Mouse (Mus musculus) cortical plate, adult 2 months (tissue): Measurements from ENCODE around the gene Arid3b. TPM values are rescaled to one million over a fixed set of nuclear protein-coding genes. Genes with fewer than 3 reads are reported as not detected.

ENCODE experiments used
- H3K27ac ChIP-seq: fragments of 200-500 bp; 2 replicates; pipeline ENCODE4 v1.5.1; 2012; ENCODE audit warnings: low read length, control low read depth, inconsistent platforms; ENCODE audit not compliant: insufficient read depth
- H3K4me1 ChIP-seq: fragments of 200-500 bp; 2 replicates; pipeline ENCODE4 v1.6.1; 2011; ENCODE audit warnings: low read length; ENCODE audit not compliant: control insufficient read depth, insufficient read depth
- H3K4me3 ChIP-seq: fragments of 200-500 bp; 2 replicates; pipeline ENCODE4 v1.5.1; 2011; ENCODE audit warnings: mild to moderate bottlenecking, low read length, control low read depth; ENCODE audit not compliant: insufficient read depth
- CTCF ChIP-seq: fragments of 200-500 bp; IDR thresholded peaks from 2 replicates; pipeline ENCODE4 v1.5.1; 2011; ENCODE audit warnings: mild to moderate bottlenecking, control low read depth, low read length; ENCODE audit not compliant: insufficient read depth; ENCODE audit errors: extremely low read depth
- POLR2A ChIP-seq: fragments of 200-500 bp; IDR thresholded peaks from 2 replicates; pipeline ENCODE4 v1.6.1; 2011; ENCODE audit warnings: mild to moderate bottlenecking, low read length, control low read depth; ENCODE audit not compliant: insufficient read depth; ENCODE audit errors: extremely low read depth
- polyA plus RNA-seq: library from polyadenylated mRNA; depleted of rRNA; stranded (reverse); fragments of >200 nt; gene quantifications from 2 replicates; pipeline ENCODE4 v1.2.3, GENCODE M21; 2012

Arid3b gene
- polyA plus RNA-seq, 1 experiment = 8.5 TPM

DNA sequence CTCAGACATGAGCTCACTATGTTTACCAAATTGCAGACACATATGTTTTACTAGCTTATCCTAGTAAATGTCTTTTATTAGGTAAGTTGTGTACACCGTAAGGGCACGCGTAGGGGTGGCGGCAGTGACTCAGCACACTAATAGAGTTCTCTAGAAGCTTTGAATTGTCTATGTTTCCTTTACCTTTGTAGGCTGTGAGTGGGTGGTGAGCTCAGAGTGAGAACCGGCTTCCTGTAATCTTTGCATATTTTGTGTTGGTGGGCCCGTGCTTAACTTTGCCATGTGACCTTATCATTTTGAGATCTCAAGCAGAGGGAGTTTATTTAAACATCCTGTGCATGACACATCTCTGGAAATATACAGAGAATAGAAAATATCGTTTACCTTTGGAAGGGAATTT is 29.9 kb upstream of the Arid3b start:
- Histone ChIP-seq H3K4me3 (no peak overlapping the region), H3K4me1 (peaks cover 2% of the 10 kb centered on the region; the same call in 1 of the 2 replicates), H3K27ac (no peak overlapping the region)
- TF ChIP-seq CTCF = no peak
- TF ChIP-seq POLR2A = no peak

- peaks cover 2% of the 10 kb centered on the region; the same call in 1 of the 2 replicates for H3K4me1 ChIP-seq
- TF ChIP-seq POLR2A = no peak
- no peak for TF ChIP-seq CTCF
- no peak overlapping the region for H3K27ac ChIP-seq
- no peak overlapping the region for H3K4me3 ChIP-seq
Observed at GRCm38 (mm10) chr9:57864336-57864735, 27.7 kb upstream of the Arid3b start.

- H3K4me3 ChIP-seq = no peak overlapping the region
- no peaks in the 10 kb centered on the region; the same call in 1 of the 2 replicates for H3K4me1 ChIP-seq
- H3K27ac ChIP-seq = no peak overlapping the region
Observed at GRCm38 (mm10) chr9:57861951-57862471, 25.4 kb upstream of the Arid3b start.

GRCm38 (mm10) chr9:57856456-57856855 is 19.9 kb upstream of the Arid3b start:
- Histone ChIP-seq H3K4me3 (no peak overlapping the region), H3K27ac (no peak overlapping the region), H3K4me1 (no peaks in the 10 kb centered on the region)
- TF ChIP-seq CTCF = no peak
- no peak for TF ChIP-seq POLR2A

More at GRCm38 (mm10) chr9:57861951-57862471, 25.4 kb upstream of the Arid3b start:
- no peak for TF ChIP-seq POLR2A
- TF ChIP-seq CTCF = peak; percentile 72

DNA sequence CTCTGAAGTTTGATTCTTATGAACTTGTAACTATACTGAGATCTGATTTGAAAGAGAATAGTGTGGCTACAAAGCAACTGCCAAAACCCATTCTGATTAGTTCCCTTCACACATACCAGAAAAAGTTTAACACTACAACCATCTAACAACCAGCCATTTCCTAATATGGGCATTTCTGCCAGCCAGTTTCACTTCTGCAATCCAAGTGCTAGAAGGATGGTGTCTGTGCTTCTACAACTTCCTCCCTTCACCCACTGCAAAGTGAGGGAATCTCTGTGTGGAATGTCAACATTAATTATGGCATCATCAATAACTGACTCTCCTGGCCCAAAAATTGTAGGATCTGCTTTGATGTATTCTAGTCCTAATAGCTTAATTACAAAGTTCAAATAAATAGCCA is 17.7 kb upstream of the Arid3b start:
- H3K4me3 ChIP-seq = no peak overlapping the region
- no peaks in the 10 kb centered on the region for H3K4me1 ChIP-seq
- TF ChIP-seq POLR2A = no peak
- no peak for TF ChIP-seq CTCF
- no peak overlapping the region for H3K27ac ChIP-seq

DNA sequence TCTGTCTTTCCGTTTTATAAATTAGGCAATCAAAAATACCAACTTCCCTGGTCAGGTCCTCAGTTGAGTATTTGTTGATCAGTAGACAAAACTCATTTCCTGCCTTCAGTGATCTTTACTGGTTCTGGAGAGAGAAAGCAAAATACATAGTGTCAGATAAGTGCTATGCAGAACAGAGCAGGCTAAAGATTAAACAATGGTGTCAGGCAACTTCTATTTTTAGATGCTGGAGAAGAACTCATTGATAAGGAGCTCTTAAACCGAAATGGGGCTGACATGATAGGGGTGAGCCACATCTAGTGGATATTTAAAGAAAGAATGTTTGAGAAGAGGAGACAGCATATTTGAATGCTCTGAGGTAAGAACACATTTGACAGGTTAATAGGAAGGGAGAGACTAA is 2.4 kb upstream of the Arid3b start:
- no peak overlapping the region for H3K27ac ChIP-seq

DNA sequence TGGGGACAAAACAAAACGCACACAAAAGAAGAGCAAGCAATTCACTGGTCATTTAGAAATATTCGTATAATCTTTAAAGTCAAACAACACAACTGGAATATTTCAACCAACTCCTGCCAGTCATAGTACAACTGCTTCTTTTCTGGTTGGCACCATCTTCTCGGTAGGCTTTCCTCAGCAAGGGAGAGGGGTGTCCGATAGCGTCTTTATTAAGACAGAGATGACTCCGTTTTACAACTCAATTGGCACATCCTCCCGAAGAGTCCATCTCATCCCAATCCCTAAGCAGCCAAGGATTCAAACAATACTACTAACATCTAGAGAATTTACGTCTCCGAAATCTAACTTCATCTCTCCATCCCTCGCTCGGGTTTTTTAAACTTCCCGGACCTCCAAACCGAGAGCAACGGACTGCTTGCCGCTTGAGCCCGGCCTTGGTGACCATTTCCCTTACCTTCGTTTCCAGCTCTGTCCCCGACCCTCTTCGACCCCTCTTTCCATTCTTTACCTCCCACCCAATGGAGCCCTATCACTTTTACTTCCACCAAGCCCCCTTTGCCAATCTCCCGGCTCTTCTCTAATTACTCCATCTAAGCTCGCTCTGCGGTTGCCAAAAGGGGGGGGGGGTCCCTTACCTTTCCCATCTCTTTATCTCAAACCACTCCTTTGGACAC is 615 bp downstream of the Arid3b start:
- TF ChIP-seq POLR2A (no peak), CTCF (no peak)
- Histone ChIP-seq H3K4me3 (peak overlapping the region; percentile 64), H3K4me1 (peaks cover 4% of the 10 kb centered on the region; the same call in 1 of the 2 replicates), H3K27ac (no peak overlapping the region; the same call in 1 of the 2 replicates)

More for the DNA sequence above, 2.4 kb upstream of the Arid3b start:
- no peak overlapping the region for H3K4me3 ChIP-seq
- no peaks in the 10 kb centered on the region for H3K4me1 ChIP-seq
- TF ChIP-seq CTCF (no peak), POLR2A (no peak)

GRCm38 (mm10) chr9:57834629-57835417 is 1.8 kb downstream of the Arid3b start:
- peaks cover 4% of the 10 kb centered on the region; the same call in 1 of the 2 replicates for H3K4me1 ChIP-seq
- H3K4me3 ChIP-seq = peak overlapping the region; percentile 12
- TF ChIP-seq POLR2A (no peak), CTCF (no peak)
- 0 out of 2 replicates have a peak overlapping the region, but pooled peaks have one; percentile 29 for H3K27ac ChIP-seq

- Histone ChIP-seq H3K4me1 (peaks cover 4% of the 10 kb centered on the region; the same call in 1 of the 2 replicates), H3K4me3 (no peak overlapping the region), H3K27ac (no peak overlapping the region)
- TF ChIP-seq CTCF (no peak), POLR2A (no peak)
Observed at GRCm38 (mm10) chr9:57833762-57834471, 2.7 kb downstream of the Arid3b start.
